Mouse (Mus musculus): Measurements from ENCODE around the gene Tmprss11a. TPM values are rescaled to one million over a fixed set of nuclear protein-coding genes. Genes with fewer than 3 reads are reported as not detected.

Gene Tmprss11a
- polyA plus RNA-seq, 1 experiment: not detected

DNA sequence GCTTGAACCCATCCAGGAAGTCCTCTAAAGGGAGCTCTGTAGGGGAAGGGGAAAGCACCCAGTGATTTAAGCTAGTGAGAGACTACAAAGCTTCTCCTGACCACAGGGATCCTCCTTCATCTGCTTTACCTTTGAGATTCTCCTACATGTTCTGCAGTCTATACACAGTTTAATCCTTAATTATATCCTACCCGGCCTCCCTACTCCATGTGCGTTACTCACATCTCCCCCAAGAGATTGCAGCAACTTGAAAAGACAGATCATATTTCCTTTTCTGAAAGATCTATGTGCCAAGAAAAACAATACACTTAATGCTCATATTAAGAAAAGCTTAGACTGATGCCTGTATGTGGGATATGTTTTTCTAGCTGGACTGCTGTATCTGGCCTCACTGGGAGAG is 29.5 kb downstream of the Tmprss11a start:
- H3K36me3 ChIP-seq (ENCODE audit: control insufficient read depth, insufficient read depth, low read length): no peaks in the 10 kb centered on the region
- H3K4me3 ChIP-seq (ENCODE audit: insufficient read depth, low read depth, low read length): no peak overlapping the region
- 32% methylated on average over 2 of the region's 2 CpGs for WGBS
- no peak for TF ChIP-seq CTCF (conservative IDR thresholded peaks at IDR 0.05; ENCODE audit: insufficient read depth, insufficient read length, low read depth, low read length)
- TF ChIP-seq POLR2A (IDR thresholded peaks at IDR 0.05; ENCODE audit: low read depth, low read length): no peak
- no peaks in the 10 kb centered on the region for H3K27me3 ChIP-seq (replicated peaks; ENCODE audit: control insufficient read depth, insufficient read depth, low read length)
- no peak overlapping the region for H3K27ac ChIP-seq (ENCODE audit: insufficient read depth, low read depth, low read length)
- H3K4me1 ChIP-seq (ENCODE audit: control insufficient read depth, insufficient read depth, low read length): no peaks in the 10 kb centered on the region
- DNase-seq: no peak

DNA sequence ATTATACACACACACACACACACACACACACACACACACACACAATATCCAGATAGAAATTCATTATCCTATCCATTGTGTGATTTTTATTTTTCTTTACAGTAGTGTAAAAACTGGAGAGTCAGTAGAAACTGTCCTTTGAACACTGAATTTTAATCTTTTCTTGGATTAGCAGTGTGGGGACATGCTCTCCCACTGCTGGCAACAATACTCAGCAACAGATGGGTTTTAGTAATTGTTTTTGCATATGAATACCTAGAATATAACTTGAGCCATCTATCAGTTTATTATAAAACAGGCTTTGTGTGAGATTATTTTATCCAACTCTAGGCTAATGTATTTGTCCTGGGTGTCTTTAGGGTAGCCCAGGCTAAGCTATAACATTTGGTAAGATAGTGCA is 30.2 kb downstream of the Tmprss11a start:
- DNase-seq: no peak
- Histone ChIP-seq H3K4me3 (ENCODE audit: insufficient read depth, low read depth, low read length) (no peak overlapping the region), H3K4me1 (ENCODE audit: control insufficient read depth, insufficient read depth, low read length) (no peaks in the 10 kb centered on the region), H3K36me3 (ENCODE audit: control insufficient read depth, insufficient read depth, low read length) (no peaks in the 10 kb centered on the region), H3K27me3 (replicated peaks; ENCODE audit: control insufficient read depth, insufficient read depth, low read length) (no peaks in the 10 kb centered on the region), H3K27ac (ENCODE audit: insufficient read depth, low read depth, low read length) (no peak overlapping the region)
- TF ChIP-seq CTCF (conservative IDR thresholded peaks at IDR 0.05; ENCODE audit: insufficient read depth, insufficient read length, low read depth, low read length): no peak
- TF ChIP-seq POLR2A (IDR thresholded peaks at IDR 0.05; ENCODE audit: low read depth, low read length): no peak

DNA sequence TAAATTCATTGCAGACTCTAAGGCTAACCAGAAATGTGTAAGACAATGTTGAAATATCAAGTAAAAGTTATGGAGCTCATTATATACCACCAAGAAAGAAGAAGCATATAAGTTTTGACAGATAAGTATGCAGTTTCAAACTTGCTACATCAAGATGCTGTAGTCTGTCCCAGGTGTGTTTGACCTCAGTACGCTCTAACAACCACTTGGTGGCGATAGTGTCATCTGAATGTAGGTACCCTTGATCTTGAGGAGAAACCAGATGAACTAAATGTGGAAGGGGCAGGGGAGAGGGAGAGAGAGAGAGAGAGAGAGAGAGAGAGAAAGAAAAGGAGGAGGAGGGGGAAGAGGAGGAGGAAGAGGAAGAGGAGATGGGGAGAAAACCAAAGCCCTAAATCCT is 36.1 kb downstream of the Tmprss11a start:
- Histone ChIP-seq H3K36me3 (ENCODE audit: control insufficient read depth, insufficient read depth, low read length) (no peaks in the 10 kb centered on the region), H3K27ac (ENCODE audit: insufficient read depth, low read depth, low read length) (no peak overlapping the region), H3K4me3 (ENCODE audit: insufficient read depth, low read depth, low read length) (no peak overlapping the region), H3K4me1 (ENCODE audit: control insufficient read depth, insufficient read depth, low read length) (no peaks in the 10 kb centered on the region), H3K27me3 (replicated peaks; ENCODE audit: control insufficient read depth, insufficient read depth, low read length) (no peaks in the 10 kb centered on the region)
- 5% methylated on average over 2 of the region's 2 CpGs for WGBS
- TF ChIP-seq POLR2A (IDR thresholded peaks at IDR 0.05; ENCODE audit: low read depth, low read length) (no peak), CTCF (conservative IDR thresholded peaks at IDR 0.05; ENCODE audit: insufficient read depth, insufficient read length, low read depth, low read length) (0 out of 2 replicates have a peak, but pooled peaks have one; percentile 25)
- DNase-seq: peak; percentile 33

DNA sequence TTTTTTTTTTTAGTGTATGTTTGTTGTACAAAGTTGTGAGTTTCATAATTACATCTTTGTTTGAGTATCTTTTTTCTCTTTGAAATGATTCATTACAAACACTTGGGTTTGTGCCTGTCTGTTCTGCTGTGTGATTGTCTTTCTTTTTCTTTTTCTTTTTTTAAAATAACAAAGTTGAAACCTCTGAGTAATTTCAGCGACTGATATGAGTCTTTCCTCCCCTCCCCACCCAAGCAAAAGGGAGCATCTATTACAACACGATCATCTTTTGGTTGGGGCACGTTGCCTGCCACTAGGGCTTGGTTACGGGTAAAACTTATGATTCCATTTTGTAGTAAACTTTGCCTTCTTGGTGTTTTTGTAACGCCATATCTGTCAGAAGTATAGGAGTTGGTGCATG is 37.7 kb downstream of the Tmprss11a start:
- H3K4me3 ChIP-seq (ENCODE audit: insufficient read depth, low read depth, low read length): no peak overlapping the region
- H3K4me1 ChIP-seq (ENCODE audit: control insufficient read depth, insufficient read depth, low read length): no peaks in the 10 kb centered on the region
- WGBS: 62% methylated on average over 5 of the region's 5 CpGs
- no peaks in the 10 kb centered on the region for H3K36me3 ChIP-seq (ENCODE audit: control insufficient read depth, insufficient read depth, low read length)
- no peaks in the 10 kb centered on the region for H3K27me3 ChIP-seq (replicated peaks; ENCODE audit: control insufficient read depth, insufficient read depth, low read length)
- H3K27ac ChIP-seq (ENCODE audit: insufficient read depth, low read depth, low read length): no peak overlapping the region
- no peak for TF ChIP-seq POLR2A (IDR thresholded peaks at IDR 0.05; ENCODE audit: low read depth, low read length)
- no peak for DNase-seq

DNA sequence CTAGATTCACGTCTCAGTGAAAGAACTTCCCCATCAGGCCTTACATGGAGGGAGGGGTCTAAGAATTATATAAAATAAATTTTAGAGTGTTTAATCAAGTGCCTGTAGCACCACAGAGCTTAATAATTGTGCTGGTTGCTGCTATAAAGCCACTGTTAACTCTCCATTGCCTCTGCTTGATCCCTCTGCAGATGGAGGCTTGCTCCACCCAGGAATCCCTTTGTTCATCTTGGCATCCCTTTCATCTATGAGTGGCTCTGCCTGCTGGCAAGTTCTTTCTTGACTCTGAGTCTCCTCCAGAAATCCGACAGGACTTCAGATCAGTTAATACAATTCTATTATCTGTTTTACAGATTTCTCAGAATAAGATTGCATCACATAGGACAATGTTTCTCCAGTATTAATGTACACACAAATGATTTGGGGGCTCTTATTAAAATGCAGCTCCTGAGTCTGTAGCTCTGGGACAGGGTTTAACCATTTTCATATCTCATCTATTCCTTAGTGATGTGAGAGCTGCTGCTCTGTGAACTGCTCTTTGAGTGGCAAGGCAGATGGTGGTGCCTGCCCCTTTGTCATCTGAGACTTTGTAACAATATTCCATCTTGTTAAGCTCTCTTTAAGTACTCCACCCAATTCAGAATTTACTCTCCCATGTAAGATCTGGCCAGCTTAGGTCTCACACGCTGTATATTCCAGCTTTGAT is 47.3 kb downstream of the Tmprss11a start:
- no peak for DNase-seq
- 35% methylated on average over 3 of the region's 3 CpGs for WGBS
- TF ChIP-seq POLR2A (IDR thresholded peaks at IDR 0.05; ENCODE audit: low read depth, low read length) (no peak), CTCF (conservative IDR thresholded peaks at IDR 0.05; ENCODE audit: insufficient read depth, insufficient read length, low read depth, low read length) (no peak)

DNA sequence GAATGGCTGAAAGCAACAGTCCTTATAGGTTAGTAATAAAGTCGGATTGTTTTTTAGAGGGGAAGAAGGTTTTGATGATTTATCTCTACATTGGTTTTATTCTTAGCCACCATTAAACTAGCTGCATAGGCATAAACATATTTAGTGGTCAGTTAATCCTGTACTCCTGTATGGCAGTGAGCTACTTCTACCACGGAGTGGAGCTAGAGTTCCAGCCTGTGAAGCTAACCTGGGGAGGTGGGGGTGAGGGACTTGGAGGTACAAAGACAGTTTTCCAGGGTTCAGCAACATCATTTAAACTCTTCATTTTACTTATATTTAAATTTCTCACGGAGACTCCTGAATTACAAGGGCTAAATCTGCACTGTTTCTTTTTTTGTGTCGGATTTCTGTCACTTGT is 49.3 kb downstream of the Tmprss11a start:
- H3K36me3 ChIP-seq (ENCODE audit: control insufficient read depth, insufficient read depth, low read length): no peaks in the 10 kb centered on the region
- no peak overlapping the region for H3K27ac ChIP-seq (ENCODE audit: insufficient read depth, low read depth, low read length)
- 22% methylated on average over 4 of the region's 4 CpGs for WGBS
- H3K4me3 ChIP-seq (ENCODE audit: insufficient read depth, low read depth, low read length): no peak overlapping the region
- no peaks in the 10 kb centered on the region for H3K4me1 ChIP-seq (ENCODE audit: control insufficient read depth, insufficient read depth, low read length)
- TF ChIP-seq CTCF (conservative IDR thresholded peaks at IDR 0.05; ENCODE audit: insufficient read depth, insufficient read length, low read depth, low read length) (peak; percentile 17; the same call in 1 of the 2 replicates), POLR2A (IDR thresholded peaks at IDR 0.05; ENCODE audit: low read depth, low read length) (no peak)
- H3K27me3 ChIP-seq (replicated peaks; ENCODE audit: control insufficient read depth, insufficient read depth, low read length): no peaks in the 10 kb centered on the region
- DNase-seq: no peak

More for the DNA sequence above, 47.3 kb downstream of the Tmprss11a start:
- no peak overlapping the region for H3K27ac ChIP-seq (ENCODE audit: insufficient read depth, low read depth, low read length)
- no peaks in the 10 kb centered on the region for H3K36me3 ChIP-seq (ENCODE audit: control insufficient read depth, insufficient read depth, low read length)
- no peak overlapping the region for H3K4me3 ChIP-seq (ENCODE audit: insufficient read depth, low read depth, low read length)
- H3K4me1 ChIP-seq (ENCODE audit: control insufficient read depth, insufficient read depth, low read length): no peaks in the 10 kb centered on the region
- H3K27me3 ChIP-seq (replicated peaks; ENCODE audit: control insufficient read depth, insufficient read depth, low read length): no peaks in the 10 kb centered on the region

DNA sequence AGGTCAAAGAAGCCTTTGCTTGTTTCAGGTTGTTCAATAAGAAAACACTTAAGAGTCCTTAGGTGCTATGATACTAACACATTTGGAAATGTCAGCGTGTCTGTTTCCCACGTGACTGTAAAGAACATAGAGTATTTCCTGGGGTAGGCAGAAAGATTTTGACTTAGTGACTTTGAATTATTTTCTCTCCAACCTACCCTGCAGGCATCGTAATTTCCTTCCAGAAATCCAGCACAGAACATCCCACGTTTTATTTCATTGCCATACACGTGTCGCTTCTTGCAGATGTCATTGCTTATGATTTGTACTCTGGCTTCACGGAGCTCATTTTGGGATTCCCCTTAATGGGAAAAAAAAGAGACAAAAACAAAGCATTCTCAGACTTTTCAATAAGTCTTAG is 54.5 kb downstream of the Tmprss11a start:
- no peak overlapping the region for H3K4me3 ChIP-seq (ENCODE audit: insufficient read depth, low read depth, low read length)
- WGBS: 63% methylated on average over 7 of the region's 7 CpGs
- DNase-seq: no peak
- no peaks in the 10 kb centered on the region for H3K27me3 ChIP-seq (replicated peaks; ENCODE audit: control insufficient read depth, insufficient read depth, low read length)
- TF ChIP-seq CTCF (conservative IDR thresholded peaks at IDR 0.05; ENCODE audit: insufficient read depth, insufficient read length, low read depth, low read length) (no peak), POLR2A (IDR thresholded peaks at IDR 0.05; ENCODE audit: low read depth, low read length) (no peak)
- H3K4me1 ChIP-seq (ENCODE audit: control insufficient read depth, insufficient read depth, low read length): no peaks in the 10 kb centered on the region
- no peak overlapping the region for H3K27ac ChIP-seq (ENCODE audit: insufficient read depth, low read depth, low read length)
- H3K36me3 ChIP-seq (ENCODE audit: control insufficient read depth, insufficient read depth, low read length): no peaks in the 10 kb centered on the region

All from kidney, adult 2 months (tissue).